Mouse (Mus musculus): ENCODE data around the gene Mrap. TPM values are rescaled to one million over a fixed set of nuclear protein-coding genes. Genes with fewer than 3 reads are reported as not detected.

The Mrap gene
- polyA plus RNA-seq (2012; rRNA removed): 0.28 and 0.72 TPM in 2 replicates

DNA sequence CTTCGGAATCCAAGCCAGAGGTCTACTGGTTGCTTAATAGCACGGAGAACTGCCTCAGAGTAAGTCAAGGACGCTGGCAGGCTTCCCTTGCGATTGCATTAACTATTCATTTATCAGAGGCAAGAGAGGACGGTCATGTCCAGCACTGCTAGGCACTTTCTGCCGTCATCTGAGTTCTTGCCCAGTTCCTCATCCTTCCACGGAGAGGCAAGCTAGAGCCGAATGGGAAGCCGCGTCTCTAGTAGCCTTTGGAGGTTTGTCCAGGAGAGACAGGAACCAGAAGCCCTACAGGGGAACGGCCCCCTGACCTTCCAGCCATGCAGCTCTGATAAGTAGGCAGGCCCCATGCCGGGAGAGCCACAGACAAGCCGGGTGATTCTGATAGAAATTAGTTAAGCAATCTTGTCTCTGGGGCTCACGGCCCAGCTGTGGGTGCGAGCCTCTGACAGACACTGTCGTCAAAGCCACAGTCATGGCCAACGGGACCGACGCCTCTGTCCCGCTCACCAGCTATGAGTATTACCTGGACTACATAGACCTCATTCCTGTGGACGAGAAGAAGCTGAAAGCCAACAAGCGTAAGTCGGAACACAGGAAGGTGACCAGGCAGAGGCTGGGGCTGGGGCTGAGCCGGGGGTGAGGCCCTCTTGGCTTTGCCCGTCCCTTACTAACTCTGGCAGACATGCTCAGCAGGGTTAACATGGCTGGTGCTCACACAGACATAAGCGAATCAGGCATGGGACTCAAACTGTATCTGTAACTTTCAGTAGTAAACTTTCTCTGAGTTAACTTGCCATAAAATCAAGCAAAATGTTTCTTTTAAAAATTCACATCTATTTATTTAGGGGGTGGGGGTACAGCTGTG, at the start of gene Mrap:
TSS of gene Mrap (plus strand) at position 116 of the 865 bp plus-strand sequence.

GRCm38 (mm10) chr16:90727233-90728115, 10.5 kb upstream of the Mrap start, which contains the start of gene Mis18a:
Gene Mis18a, minus strand, starts transcription at chr16:90727404.

Other genes with a start within 250 kb of the Mrap start
- gene Mis18a, start 10.8 kb upstream of the Mrap start, polyA plus RNA-seq (2012; rRNA removed): 31.1 and 32.3 TPM in 2 replicates
- gene Urb1, start 72.2 kb downstream of the Mrap start, polyA plus RNA-seq (2012; rRNA removed): 7.4 and 7.9 TPM in 2 replicates
- gene Eva1c, start 88.5 kb downstream of the Mrap start, polyA plus RNA-seq (2012; rRNA removed): 2.4 and 2.5 TPM in 2 replicates
- 34.1 and 36.7 TPM in 2 replicates for gene Cfap298, start 196.9 kb downstream of the Mrap start, polyA plus RNA-seq (2012; rRNA removed)